Mouse (Mus musculus) neural tube, embryonic 14.5 days (tissue): ENCODE measurements around the gene Pck2. TPM values are rescaled to one million over a fixed set of nuclear protein-coding genes. Genes with fewer than 3 reads are reported as not detected.

Experiments used
- ATAC-seq: fragments of 200-750 bp; cut with Nextera tagmentation; 2 replicates; pipeline ENCODE4 v1.8.0; 2017; ENCODE audit warnings: low read depth, mild to moderate bottlenecking, moderate TSS enrichment, moderate library complexity
- H3K27ac ChIP-seq: fragments of 300-500 bp; sonication (generic); 2 replicates; pipeline ENCODE4 v1.5.1; 2014; ENCODE audit warnings: low read depth, mild to moderate bottlenecking, control low read depth, low read length, moderate library complexity, mixed read lengths
- H3K27me3 ChIP-seq: fragments of 300-500 bp; sonication (generic); 2 replicates; pipeline ENCODE4 v1.6.1; 2014; ENCODE audit warnings: low read length; ENCODE audit not compliant: control insufficient read depth, insufficient read depth
- H3K36me3 ChIP-seq: fragments of 300-500 bp; sonication (generic); 2 replicates; pipeline ENCODE4 v1.6.1; 2014; ENCODE audit warnings: low read length, mixed read lengths; ENCODE audit not compliant: control insufficient read depth, insufficient read depth
- H3K4me1 ChIP-seq: fragments of 300-500 bp; sonication (generic); 2 replicates; pipeline ENCODE4 v1.6.1; 2014; ENCODE audit warnings: low read length; ENCODE audit not compliant: control insufficient read depth, insufficient read depth
- H3K4me2 ChIP-seq: fragments of 300-500 bp; sonication (generic); 2 replicates; pipeline ENCODE4 v1.6.1; 2014; ENCODE audit warnings: mild to moderate bottlenecking, low read depth, low read length, control low read depth
- H3K4me3 ChIP-seq: fragments of 300-500 bp; sonication (generic); 2 replicates; pipeline ENCODE4 v1.5.1; 2014; ENCODE audit warnings: low read depth, low read length, control low read depth, mixed read lengths
- H3K9ac ChIP-seq: fragments of 300-500 bp; sonication (generic); replicated peaks from 2 replicates; pipeline ENCODE4 v1.6.1; 2014; ENCODE audit warnings: low read depth, mild to moderate bottlenecking, control low read depth, low read length, mixed read lengths
- H3K9me3 ChIP-seq: fragments of 300-500 bp; sonication (generic); 2 replicates; pipeline ENCODE4 v1.6.1; 2016; ENCODE audit warnings: low read length; ENCODE audit not compliant: control insufficient read depth
- WGBS: fragments of 180-500 bp; shearing (Covaris S2); extraction: QIAGEN DNeasy Blood & Tissue Kit; methylation state at CpG from one replicate; pipeline ENCODE4 v1.1.7; 2014; 5-methylcytosine and 5-hydroxymethylcytosine counted together
- polyA plus RNA-seq: library from polyadenylated mRNA; unstranded; fragments of >200 nt; fragmentation: Nextera tagmentation; extraction: Ambion mirVana; gene quantifications from 2 replicates; pipeline ENCODE4 v1.2.1, GENCODE M21; 2014

Pck2 gene
- polyA plus RNA-seq, 1 experiment from 2014 or later = 19.5 TPM

DNA sequence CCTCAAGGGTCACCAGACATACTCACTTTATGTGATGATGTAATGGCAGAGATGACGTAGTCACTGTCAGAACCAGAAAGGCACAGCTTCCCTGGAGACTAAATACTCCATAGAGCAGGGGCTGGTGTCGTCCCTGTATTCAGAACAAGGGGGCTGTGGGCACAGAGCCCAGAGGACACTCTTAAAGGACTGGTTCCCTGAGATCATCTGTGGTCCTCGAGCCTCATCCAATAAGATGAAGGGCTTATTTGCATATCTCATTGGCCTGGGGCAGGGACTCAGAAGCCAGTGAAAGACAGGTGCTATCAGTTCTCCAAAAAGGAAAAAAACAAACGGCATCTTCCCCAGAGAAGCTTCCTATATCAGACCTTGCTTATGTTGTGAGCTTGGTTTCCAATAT is 16.0 kb upstream of the Pck2 start:
- no peak overlapping the region for H3K4me2 ChIP-seq
- H3K36me3 ChIP-seq = no peaks in the 10 kb centered on the region
- H3K27ac ChIP-seq = no peak overlapping the region
- no peak overlapping the region for H3K9ac ChIP-seq
- ATAC-seq = no peak
- H3K9me3 ChIP-seq = no peaks in the 10 kb centered on the region
- no peaks in the 10 kb centered on the region for H3K4me1 ChIP-seq
- 51% methylated on average over 4 of the region's 4 CpGs for WGBS
- no peak overlapping the region for H3K4me3 ChIP-seq
- no peaks in the 10 kb centered on the region for H3K27me3 ChIP-seq

DNA sequence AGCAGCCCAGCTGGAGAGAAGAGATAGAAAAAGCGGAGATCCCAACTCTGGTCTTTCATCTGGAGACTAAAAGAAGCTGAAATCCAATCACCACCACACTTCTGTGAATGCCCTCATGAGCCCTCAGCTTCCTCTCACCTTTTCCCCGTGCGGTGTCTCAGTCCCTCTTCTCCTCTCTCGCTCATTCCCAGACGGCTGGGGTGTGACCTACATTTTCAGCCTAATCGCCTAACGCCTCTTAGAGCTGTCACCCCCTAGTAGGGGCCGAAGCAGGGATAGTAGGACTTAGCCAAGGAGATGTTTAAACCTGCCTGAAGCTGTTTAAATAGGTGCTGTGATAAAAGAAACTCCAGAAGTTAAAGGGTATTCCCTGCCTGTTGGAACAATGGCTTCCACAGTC is 15.3 kb upstream of the Pck2 start, which contains the start of gene Nrl:
Gene Nrl (minus strand): TSS at position 197 of the 400 bp plus-strand sequence.
- WGBS = 45% methylated on average over 8 of the region's 8 CpGs
- Histone ChIP-seq H3K27me3 (no peaks in the 10 kb centered on the region), H3K9me3 (no peaks in the 10 kb centered on the region), H3K4me1 (no peaks in the 10 kb centered on the region), H3K9ac (no peak within 1 kb of the TSS), H3K27ac (no peak within 1 kb of the TSS), H3K4me2 (no peak within 1 kb of the TSS), H3K4me3 (no peak within 1 kb of the TSS), H3K36me3 (no peaks in the 10 kb centered on the region)
- ATAC-seq = no peak

DNA sequence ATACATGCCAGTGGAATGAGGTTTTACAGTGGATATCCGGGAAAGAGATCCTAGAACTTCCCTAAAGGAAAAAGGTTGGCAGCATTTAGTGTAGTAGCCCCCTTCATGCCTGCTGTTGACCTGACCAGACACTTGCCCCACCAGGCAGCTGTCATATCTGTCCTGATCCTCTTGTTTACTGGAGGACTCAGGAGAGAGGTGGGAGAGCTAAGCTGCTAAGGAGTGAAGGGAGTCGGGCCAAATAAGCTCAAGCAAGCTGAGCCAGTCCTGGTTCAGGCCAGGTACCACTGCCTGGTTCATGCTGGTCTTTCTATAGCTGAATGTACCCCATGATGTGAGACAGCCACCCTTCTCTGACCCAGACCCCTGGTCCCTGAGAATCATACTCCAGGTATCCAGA is 13.4 kb upstream of the Pck2 start:
- Histone ChIP-seq H3K9ac (no peak overlapping the region), H3K4me3 (no peak overlapping the region), H3K27ac (no peak overlapping the region), H3K4me1 (no peaks in the 10 kb centered on the region), H3K27me3 (no peaks in the 10 kb centered on the region), H3K4me2 (no peak overlapping the region), H3K9me3 (no peaks in the 10 kb centered on the region), H3K36me3 (no peaks in the 10 kb centered on the region)
- 84% methylated on average over 2 of the region's 2 CpGs for WGBS
- no peak for ATAC-seq

DNA sequence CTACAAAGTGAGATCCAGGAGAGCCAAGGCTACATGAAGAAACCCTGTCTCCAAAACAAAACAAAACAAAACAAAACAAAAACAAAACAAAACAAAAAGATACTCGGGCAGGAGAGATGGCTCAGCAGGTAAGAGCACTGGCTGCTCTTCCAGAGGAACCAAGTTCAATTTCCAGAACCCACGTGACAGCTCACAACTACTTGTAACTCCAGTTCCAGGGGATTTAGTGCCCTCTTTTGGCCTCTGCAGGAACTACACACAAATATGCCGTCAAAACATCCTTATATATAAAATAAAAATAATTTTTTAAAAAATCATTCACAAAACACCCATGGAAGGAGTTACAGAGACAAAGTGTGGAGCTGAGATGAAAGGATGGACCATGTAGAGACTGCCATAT is 12.1 kb upstream of the Pck2 start:
- no peaks in the 10 kb centered on the region for H3K27me3 ChIP-seq
- H3K27ac ChIP-seq = no peak overlapping the region
- H3K4me3 ChIP-seq = no peak overlapping the region
- no peak for ATAC-seq
- no peaks in the 10 kb centered on the region for H3K36me3 ChIP-seq
- no peak overlapping the region for H3K4me2 ChIP-seq
- 18% methylated on average over 3 of the region's 3 CpGs for WGBS
- H3K9ac ChIP-seq = no peak overlapping the region
- H3K9me3 ChIP-seq = no peaks in the 10 kb centered on the region
- H3K4me1 ChIP-seq = no peaks in the 10 kb centered on the region

DNA sequence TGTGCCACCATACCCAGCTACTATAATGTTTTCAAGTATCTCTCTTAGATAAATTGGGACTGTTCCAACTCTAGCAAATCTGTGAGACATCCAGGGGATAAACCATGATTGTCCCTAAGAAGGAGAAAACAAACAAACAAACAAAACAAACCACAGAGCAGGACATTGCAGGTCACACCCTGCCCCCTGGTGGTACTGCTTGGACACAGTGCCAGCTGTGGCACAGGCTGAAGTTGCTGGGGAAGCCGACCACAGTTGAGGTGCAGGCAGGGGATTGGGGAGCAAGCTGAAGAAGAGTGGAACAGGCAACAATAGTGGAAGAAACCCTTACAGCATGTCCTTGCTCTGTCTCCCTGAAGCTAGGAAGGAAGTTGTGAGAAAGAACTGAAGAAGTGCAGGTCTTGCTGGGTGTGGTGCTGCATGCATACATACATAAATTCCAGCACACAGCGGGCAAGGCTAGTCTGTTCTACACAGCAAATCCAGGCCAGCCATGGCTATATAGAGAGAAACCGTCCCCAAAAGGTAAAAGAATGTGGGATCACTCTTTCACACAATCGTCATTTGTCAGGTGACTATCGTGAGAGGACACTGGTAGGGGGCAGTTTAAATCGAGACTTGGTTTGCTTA is 3.8 kb upstream of the Pck2 start:
- Histone ChIP-seq H3K9me3 (no peaks in the 10 kb centered on the region), H3K27me3 (no peaks in the 10 kb centered on the region), H3K4me1 (peaks cover 13% of the 10 kb centered on the region), H3K4me3 (no peak overlapping the region), H3K9ac (no peak overlapping the region), H3K27ac (no peak overlapping the region), H3K36me3 (no peaks in the 10 kb centered on the region), H3K4me2 (no peak overlapping the region)
- WGBS = 44% methylated on average over 6 of the region's 6 CpGs
- no peak for ATAC-seq

DNA sequence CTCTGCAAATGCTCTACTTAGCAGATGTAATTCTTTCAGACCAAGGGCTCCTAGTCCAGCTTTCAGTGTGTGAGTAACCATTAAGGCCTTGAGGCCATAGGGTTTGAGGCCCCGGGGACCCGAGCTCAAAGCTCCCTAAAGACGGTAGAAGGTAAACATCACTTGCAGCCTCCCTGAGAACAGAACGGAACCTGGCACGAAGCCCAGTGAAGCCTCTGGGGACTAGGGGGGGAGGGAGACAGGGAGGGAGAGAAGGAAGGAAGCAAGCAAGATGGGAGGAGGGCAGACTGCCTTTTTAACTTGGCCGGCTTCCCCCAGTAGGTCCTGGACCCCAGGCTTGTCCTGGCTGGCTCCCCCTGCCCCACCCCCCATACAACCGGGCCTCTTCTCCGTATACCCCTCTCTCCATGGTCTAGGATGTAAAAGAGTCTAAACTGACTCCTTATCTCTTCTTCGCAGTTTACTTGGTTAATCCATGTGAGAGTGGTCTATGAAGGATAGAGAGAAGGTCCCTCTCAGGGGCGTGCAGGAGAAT is 788 bp downstream of the Pck2 start:
- peak overlapping the region; percentile 88 for H3K27ac ChIP-seq
- H3K4me2 ChIP-seq = peak overlapping the region; percentile 77
- H3K4me1 ChIP-seq = peaks cover 20% of the 10 kb centered on the region
- WGBS = 7% methylated on average over 9 of the region's 10 CpGs
- no peaks in the 10 kb centered on the region for H3K9me3 ChIP-seq
- no peaks in the 10 kb centered on the region for H3K36me3 ChIP-seq
- peak; percentile 61 for ATAC-seq
- H3K4me3 ChIP-seq = peak overlapping the region; percentile 47
- peak overlapping the region; percentile 60 for H3K9ac ChIP-seq
- H3K27me3 ChIP-seq = no peaks in the 10 kb centered on the region

DNA sequence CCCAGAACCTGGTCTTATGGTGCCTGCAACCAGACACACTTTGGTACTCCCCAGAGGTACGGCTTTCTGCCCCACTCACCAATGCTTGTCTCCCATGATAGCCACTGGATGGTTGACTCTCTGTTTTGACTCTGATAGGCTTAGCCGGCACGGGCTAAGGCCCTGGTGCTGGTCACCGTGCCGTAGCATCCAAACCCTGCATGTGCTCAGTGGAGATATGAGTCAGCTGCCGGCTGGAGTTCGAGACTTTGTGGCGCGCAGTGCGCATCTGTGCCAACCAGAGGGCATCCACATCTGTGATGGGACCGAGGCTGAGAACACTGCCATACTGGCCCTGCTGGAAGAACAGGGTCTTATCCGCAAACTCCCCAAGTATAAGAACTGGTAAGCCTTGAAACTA is 2.2 kb downstream of the Pck2 start:
- H3K27me3 ChIP-seq = no peaks in the 10 kb centered on the region
- no peaks in the 10 kb centered on the region for H3K36me3 ChIP-seq
- H3K9me3 ChIP-seq = no peaks in the 10 kb centered on the region
- no peak overlapping the region for H3K4me2 ChIP-seq
- H3K4me3 ChIP-seq = no peak overlapping the region
- H3K4me1 ChIP-seq = peaks cover 20% of the 10 kb centered on the region
- H3K9ac ChIP-seq = no peak overlapping the region
- H3K27ac ChIP-seq = no peak overlapping the region
- 96% methylated on average over 12 of the region's 12 CpGs for WGBS
- ATAC-seq = no peak

DNA sequence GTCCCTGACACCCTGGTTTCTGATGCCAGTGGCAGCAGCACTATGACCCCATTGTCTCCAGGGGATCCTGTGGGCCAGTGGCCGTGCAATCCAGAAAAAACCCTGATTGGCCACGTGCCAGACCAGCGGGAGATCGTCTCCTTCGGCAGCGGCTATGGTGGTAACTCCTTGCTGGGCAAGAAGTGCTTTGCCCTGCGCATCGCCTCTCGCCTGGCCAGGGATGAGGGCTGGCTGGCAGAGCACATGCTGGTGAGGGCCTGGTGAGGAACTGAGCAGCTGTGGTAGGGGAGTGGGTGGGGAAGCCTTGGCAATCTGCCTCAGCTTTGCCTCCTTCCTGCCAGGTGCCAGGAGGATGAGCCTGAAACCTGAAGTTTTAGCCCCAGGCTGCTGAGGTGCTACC is 4.3 kb downstream of the Pck2 start:
- Histone ChIP-seq H3K9me3 (no peaks in the 10 kb centered on the region), H3K4me1 (peaks cover 20% of the 10 kb centered on the region), H3K4me3 (no peak overlapping the region), H3K27me3 (no peaks in the 10 kb centered on the region), H3K27ac (no peak overlapping the region), H3K4me2 (no peak overlapping the region), H3K9ac (no peak overlapping the region), H3K36me3 (0 out of 2 replicates have a peak, but pooled peaks cover 3% of the 10 kb centered on the region)
- whole genome bisulfite sequencing = 58% methylated on average over 9 of the region's 9 CpGs
- ATAC-seq = no peak

DNA sequence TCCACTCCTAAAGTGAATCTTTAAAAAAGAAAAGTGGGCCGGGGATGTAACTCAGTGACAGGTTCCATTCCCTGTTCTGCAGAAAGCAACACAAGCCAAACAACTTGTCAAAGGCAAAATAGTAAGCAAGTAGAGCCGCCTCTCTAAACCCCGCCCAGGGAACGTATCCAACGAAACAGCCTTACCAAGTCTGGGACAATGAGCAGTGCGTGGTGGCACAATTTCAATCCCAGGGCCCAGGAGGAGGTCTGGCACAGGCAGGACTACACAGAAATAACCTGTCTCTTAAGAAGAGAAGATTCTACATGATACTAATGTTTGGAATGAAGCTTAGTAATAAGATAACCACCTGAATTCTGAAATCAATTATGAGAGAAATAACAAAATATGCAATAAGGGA is 10.1 kb downstream of the Pck2 start:
- H3K36me3 ChIP-seq = 0 out of 2 replicates have a peak, but pooled peaks cover 3% of the 10 kb centered on the region
- 85% methylated on average over 6 of the region's 6 CpGs for WGBS

More for the DNA sequence above, 10.1 kb downstream of the Pck2 start:
- Histone ChIP-seq H3K27ac (no peak overlapping the region), H3K4me3 (no peak overlapping the region), H3K4me1 (no peaks in the 10 kb centered on the region), H3K9me3 (no peaks in the 10 kb centered on the region), H3K4me2 (no peak overlapping the region), H3K9ac (no peak overlapping the region), H3K27me3 (no peaks in the 10 kb centered on the region)
- no peak for ATAC-seq
